Mouse (Mus musculus) bone marrow, adult 2 months (tissue): ENCODE results near the gene Pcsk4. TPM values are rescaled to one million over a fixed set of nuclear protein-coding genes. Genes with fewer than 3 reads are reported as not detected.

ENCODE experiments used
- H3K27ac ChIP-seq: fragments of 200-500 bp; 2 replicates; pipeline ENCODE4 v1.5.1; 2012; ENCODE audit warnings: low read depth, mild to moderate bottlenecking, control low read depth, inconsistent platforms, low read length; ENCODE audit not compliant: control insufficient read depth, poor library complexity, insufficient read depth
- H3K4me1 ChIP-seq: fragments of 200-500 bp; 2 replicates; pipeline ENCODE4 v1.6.1; 2011; ENCODE audit warnings: low read length; ENCODE audit not compliant: control insufficient read depth, insufficient read depth
- H3K4me3 ChIP-seq: fragments of 200-500 bp; replicated peaks from 2 replicates; pipeline ENCODE3; 2011; ENCODE audit warnings: mild to moderate bottlenecking, low read depth, low read length, control low read depth; ENCODE audit not compliant: control insufficient read depth
- CTCF ChIP-seq: fragments of 200-500 bp; IDR thresholded peaks from 2 replicates; pipeline ENCODE4 v1.5.1; 2011; ENCODE audit warnings: low read length, control low read depth; ENCODE audit not compliant: control insufficient read depth, insufficient read depth
- POLR2A ChIP-seq: fragments of 200-500 bp; IDR thresholded peaks from 2 replicates; pipeline ENCODE4 v1.6.1; 2011; ENCODE audit warnings: low read depth, mild to moderate bottlenecking, control low read depth, low read length, borderline replicate concordance; ENCODE audit not compliant: control insufficient read depth
- WGBS: fragments of 180-500 bp; shearing (Covaris S2); methylation state at CpG from one replicate; pipeline ENCODE4 v1.1.7; 2018; 5-methylcytosine and 5-hydroxymethylcytosine counted together
- polyA plus RNA-seq: library from polyadenylated mRNA; stranded (reverse); fragments of >200 nt; gene quantifications from 2 replicates; pipeline ENCODE4 v1.2.4, GENCODE M21; 2011; ENCODE audit warnings: low replicate concordance; ENCODE audit not compliant: missing spikeins, insufficient read depth, insufficient read length

The Pcsk4 gene
- polyA plus RNA-seq = 1.4 TPM in 1 of 2 replicates, not detected in the other

- H3K27ac ChIP-seq = peak within 1 kb of the TSS; percentile 24; the same call in 1 of the 2 replicates
- no peaks in the 10 kb centered on the region; the same call in none of the 2 replicates for H3K4me1 ChIP-seq
- no peak for TF ChIP-seq POLR2A
- TF ChIP-seq CTCF = no peak
- WGBS = 8% methylated on average over 36 of the region's 36 CpGs
- peak within 1 kb of the TSS; percentile 51 for H3K4me3 ChIP-seq
Observed at GRCm38 (mm10) chr10:80329273-80330081, at the start of gene Pcsk4, which contains the start of gene Reep6. Gene Pcsk4, minus strand, starts transcription at chr10:80329498. Gene Reep6, plus strand, starts transcription at chr10:80329953.

- Histone ChIP-seq H3K4me1 (no peaks in the 10 kb centered on the region), H3K4me3 (no peak overlapping the region), H3K27ac (no peak overlapping the region)
- WGBS = 50% methylated on average over 10 of the region's 10 CpGs
- TF ChIP-seq POLR2A (no peak), CTCF (peak; percentile 67)
Observed at GRCm38 (mm10) chr10:80377716-80378115, 48.4 kb upstream of the Pcsk4 start.

DNA sequence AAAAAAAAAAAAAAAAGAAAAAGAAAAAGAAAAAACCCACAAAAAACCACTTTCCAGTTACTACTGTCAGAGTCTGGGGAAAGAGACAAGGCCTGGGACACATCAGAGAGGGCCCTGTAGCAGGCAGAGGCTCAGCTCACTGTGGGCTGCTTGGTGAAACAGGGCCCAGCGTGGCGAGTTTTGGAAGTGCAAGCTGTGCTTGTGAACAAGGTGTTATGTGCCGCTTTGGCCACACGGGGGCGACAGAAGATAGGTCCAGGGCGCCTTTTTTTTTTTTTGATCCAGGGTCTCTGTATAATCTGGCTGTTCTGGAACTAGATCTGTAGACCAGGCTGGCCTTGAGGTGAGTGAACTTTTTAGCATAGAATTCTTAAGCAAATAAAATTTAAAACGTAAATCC, 46.9 kb upstream of the Pcsk4 start:
- TF ChIP-seq CTCF (peak; percentile 93), POLR2A (no peak)
- Histone ChIP-seq H3K27ac (no peak overlapping the region), H3K4me1 (no peaks in the 10 kb centered on the region; the same call in 1 of the 2 replicates), H3K4me3 (no peak overlapping the region)
- WGBS = 2% methylated on average over 7 of the region's 7 CpGs

- H3K4me3 ChIP-seq = no peak overlapping the region
- TF ChIP-seq CTCF (peak; percentile 57), POLR2A (no peak)
- H3K4me1 ChIP-seq = no peaks in the 10 kb centered on the region; the same call in 1 of the 2 replicates
- WGBS = 39% methylated on average over 6 of the region's 6 CpGs
- H3K27ac ChIP-seq = no peak overlapping the region
Observed at GRCm38 (mm10) chr10:80374063-80374462, 44.8 kb upstream of the Pcsk4 start.

- 82% methylated on average over 6 of the region's 6 CpGs for WGBS
- Histone ChIP-seq H3K4me3 (no peak overlapping the region), H3K4me1 (no peaks in the 10 kb centered on the region; the same call in 1 of the 2 replicates), H3K27ac (no peak overlapping the region)
- TF ChIP-seq CTCF = no peak
- TF ChIP-seq POLR2A = no peak
Observed at GRCm38 (mm10) chr10:80372706-80373105, 43.4 kb upstream of the Pcsk4 start.

DNA sequence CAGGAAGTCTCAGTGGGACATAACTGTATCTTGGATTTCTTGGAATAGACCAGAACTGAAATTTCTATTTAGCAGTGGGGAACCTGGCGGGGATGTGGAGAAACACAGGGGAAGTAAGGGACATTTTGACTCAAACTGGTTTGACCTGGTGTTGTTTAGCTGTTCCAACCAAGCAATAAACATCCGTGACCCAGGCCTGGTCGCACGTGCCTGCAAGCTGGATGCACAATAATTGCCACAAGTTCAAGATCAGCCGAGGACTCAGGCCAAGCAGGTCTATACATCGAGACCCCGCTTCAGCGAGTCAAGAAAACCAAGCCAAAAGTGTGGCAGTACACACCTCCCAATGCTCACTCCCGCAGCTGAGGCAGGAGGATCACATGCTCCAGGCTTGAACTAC, 42.7 kb upstream of the Pcsk4 start:
- H3K27ac ChIP-seq = no peak overlapping the region

DNA sequence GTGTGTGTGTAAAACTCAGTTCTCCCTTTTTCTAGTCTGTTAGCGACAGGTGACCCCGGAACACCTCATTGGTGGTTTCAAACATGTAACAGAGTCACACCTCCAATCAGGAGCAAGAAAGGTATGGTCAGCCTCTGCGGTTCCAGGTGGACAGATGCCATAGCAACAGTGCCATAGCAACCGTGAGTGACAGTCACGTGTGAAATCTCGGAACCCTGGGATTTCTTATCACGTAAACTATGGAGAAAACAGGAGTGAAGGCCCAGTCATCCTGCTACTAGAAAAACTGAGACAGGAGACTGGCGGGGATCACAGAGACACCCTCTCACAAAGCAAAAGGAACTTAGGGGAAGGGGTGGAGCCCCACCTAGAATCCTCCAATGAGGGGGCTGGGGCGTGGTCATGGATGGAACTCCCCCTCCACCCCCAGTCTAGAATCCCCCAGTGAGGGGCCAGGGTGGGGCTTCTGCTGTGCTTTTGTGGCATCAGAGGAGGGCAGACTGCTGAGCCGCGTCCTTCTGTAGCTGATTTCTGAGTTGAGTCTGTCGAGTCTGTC, 42.2 kb upstream of the Pcsk4 start:
- 8% methylated on average over 12 of the region's 12 CpGs for WGBS

More for the DNA sequence above, 42.7 kb upstream of the Pcsk4 start:
- 67% methylated on average over 9 of the region's 9 CpGs for WGBS
- Histone ChIP-seq H3K4me1 (no peaks in the 10 kb centered on the region; the same call in 1 of the 2 replicates), H3K4me3 (no peak overlapping the region)
- no peak for TF ChIP-seq POLR2A
- TF ChIP-seq CTCF = no peak

DNA sequence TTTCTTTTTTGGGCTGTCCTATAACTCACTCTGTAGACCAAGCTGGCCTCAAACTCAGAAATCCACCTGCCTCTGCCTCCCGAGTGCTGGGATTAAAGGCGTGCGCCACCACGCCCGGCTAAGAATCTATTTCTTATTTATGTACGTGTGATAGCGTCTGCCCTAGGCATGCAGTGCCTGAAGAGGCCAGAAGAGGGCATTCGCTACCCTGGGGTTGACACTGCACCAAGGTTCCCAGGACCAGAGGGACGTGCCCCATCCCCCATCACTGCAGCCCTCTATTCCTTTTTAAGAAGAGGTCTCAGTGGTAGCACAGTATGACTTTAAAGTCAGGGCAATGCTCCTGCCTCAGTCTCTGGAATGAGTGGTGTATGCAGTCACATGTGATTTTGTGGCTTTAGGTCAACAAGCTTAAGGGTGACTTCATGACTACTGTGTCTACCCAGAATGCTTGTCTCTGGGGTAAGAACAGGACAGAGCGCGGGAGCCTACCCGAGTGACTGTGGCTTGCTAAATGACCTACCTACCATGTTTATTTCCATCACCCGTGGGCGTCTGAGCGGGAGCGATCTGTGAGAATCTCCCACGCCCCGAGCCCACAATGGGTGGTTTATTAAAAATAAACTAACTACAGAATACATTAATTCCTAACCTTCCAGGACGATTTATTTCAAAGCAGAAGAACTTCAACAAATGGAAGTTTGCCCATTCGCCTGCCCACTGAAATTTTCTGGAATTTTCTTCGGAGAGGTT, 40.9 kb upstream of the Pcsk4 start:
- no peak overlapping the region for H3K27ac ChIP-seq
- WGBS = 78% methylated on average over 21 of the region's 21 CpGs
- TF ChIP-seq POLR2A = no peak
- peak; percentile 42; the same call in 1 of the 2 replicates for TF ChIP-seq CTCF

More for the DNA sequence above, 42.2 kb upstream of the Pcsk4 start:
- TF ChIP-seq POLR2A (no peak), CTCF (no peak)
- Histone ChIP-seq H3K27ac (no peak overlapping the region), H3K4me3 (no peak overlapping the region), H3K4me1 (no peaks in the 10 kb centered on the region; the same call in 1 of the 2 replicates)

More for the DNA sequence above, 40.9 kb upstream of the Pcsk4 start:
- Histone ChIP-seq H3K4me1 (no peaks in the 10 kb centered on the region; the same call in 1 of the 2 replicates), H3K4me3 (no peak overlapping the region)
